Mouse (Mus musculus) liver, adult 2 months (tissue): ENCODE measurements around the gene Col8a2. TPM values are rescaled to one million over a fixed set of nuclear protein-coding genes. Genes with fewer than 3 reads are reported as not detected.

Experiments
- DNase-seq: peaks from one replicate; pipeline ENCODE4 v3.0.0-alpha.2; 2011; ENCODE audit warnings: low read depth, low spot score; ENCODE audit errors: extremely low read depth
- H3K27ac ChIP-seq: fragments of 200-500 bp; replicated peaks from 2 replicates; pipeline ENCODE4 v1.5.1; 2012; ENCODE audit warnings: low read depth, mild to moderate bottlenecking, control low read depth, inconsistent platforms, low read length; ENCODE audit not compliant: insufficient read depth
- H3K27me3 ChIP-seq: fragments of 200-500 bp; 2 replicates; pipeline ENCODE4 v1.6.1; 2012; ENCODE audit warnings: mild to moderate bottlenecking, moderate library complexity, low read length, inconsistent platforms; ENCODE audit not compliant: control insufficient read depth, insufficient read depth
- H3K36me3 ChIP-seq: fragments of 200-500 bp; 2 replicates; pipeline ENCODE4 v1.6.1; 2012; ENCODE audit warnings: low read length, inconsistent platforms; ENCODE audit not compliant: control insufficient read depth, insufficient read depth
- H3K4me1 ChIP-seq: fragments of 200-500 bp; 2 replicates; pipeline ENCODE4 v1.6.1; 2011; ENCODE audit warnings: low read length; ENCODE audit not compliant: control insufficient read depth, insufficient read depth
- H3K4me3 ChIP-seq: fragments of 200-500 bp; 2 replicates; pipeline ENCODE4 v1.5.1; 2011; ENCODE audit warnings: low read depth, mild to moderate bottlenecking, control low read depth, low read length, moderate library complexity; ENCODE audit not compliant: insufficient read depth
- H3K79me2 ChIP-seq: fragments of 200-500 bp; 2 replicates; pipeline ENCODE4 v1.6.1; 2012; ENCODE audit warnings: inconsistent platforms, mild to moderate bottlenecking, low read length, moderate library complexity; ENCODE audit not compliant: control insufficient read depth, insufficient read depth
- H3K9ac ChIP-seq: fragments of 200-500 bp; 2 replicates; pipeline ENCODE4 v1.6.1; 2012; ENCODE audit warnings: low read depth, mild to moderate bottlenecking, control low read depth, inconsistent platforms, low read length
- CTCF ChIP-seq: fragments of 200-500 bp; IDR thresholded peaks from 2 replicates; pipeline ENCODE4 v1.5.1; 2011; ENCODE audit warnings: low read depth, low read length, control low read depth
- POLR2A ChIP-seq: fragments of 200-500 bp; IDR thresholded peaks from 2 replicates; pipeline ENCODE4 v1.6.1; 2011; ENCODE audit warnings: low read length, control low read depth; ENCODE audit not compliant: insufficient read depth; ENCODE audit errors: extremely low read depth
- WGBS: fragments of 180-500 bp; shearing (Covaris S2); methylation state at CpG from one replicate; pipeline ENCODE4 v1.1.7; 2018; 5-methylcytosine and 5-hydroxymethylcytosine counted together
- polyA plus RNA-seq: library from polyadenylated mRNA; depleted of rRNA; stranded (reverse); fragments of >200 nt; gene quantifications from 2 replicates; pipeline ENCODE4 v1.2.3, GENCODE M21; 2012
- total RNA-seq: library from RNA; depleted of rRNA; stranded (reverse); fragments of >200 nt; gene quantifications from 2 replicates; pipeline ENCODE4 v1.2.3, GENCODE M21; 2014

Gene Col8a2
- total and polyA plus RNA-seq, 2 experiments: 0.09 to 0.17 TPM

- Histone ChIP-seq H3K4me1 (peaks cover 13% of the 10 kb centered on the region; the same call in 1 of the 2 replicates), H3K4me3 (no peak overlapping the region), H3K27ac (no peak overlapping the region), H3K27me3 (no peaks in the 10 kb centered on the region), H3K79me2 (peaks cover 59% of the 10 kb centered on the region), H3K9ac (no peak overlapping the region), H3K36me3 (no peaks in the 10 kb centered on the region)
- no peak for TF ChIP-seq CTCF
- TF ChIP-seq POLR2A: no peak
- 66% methylated on average over 14 of the region's 14 CpGs for WGBS
- DNase-seq: no peak
Observed at GRCm38 (mm10) chr4:126253637-126254272, 32.8 kb upstream of the Col8a2 start.

GRCm38 (mm10) chr4:126254315-126255112, 32.1 kb upstream of the Col8a2 start:
- DNase-seq: peak; percentile 33
- peak overlapping the region; percentile 84 for H3K4me3 ChIP-seq
- peaks cover 12% of the 10 kb centered on the region; the same call in 1 of the 2 replicates for H3K4me1 ChIP-seq
- H3K36me3 ChIP-seq: no peaks in the 10 kb centered on the region
- H3K79me2 ChIP-seq: peaks cover 57% of the 10 kb centered on the region
- H3K9ac ChIP-seq: peak overlapping the region; percentile 79
- H3K27me3 ChIP-seq: no peaks in the 10 kb centered on the region
- WGBS: 29% methylated on average over 9 of the region's 9 CpGs
- TF ChIP-seq POLR2A (no peak), CTCF (no peak)
- no peak overlapping the region for H3K27ac ChIP-seq

- no peaks in the 10 kb centered on the region for H3K36me3 ChIP-seq
- H3K4me1 ChIP-seq: peaks cover 10% of the 10 kb centered on the region; the same call in 1 of the 2 replicates
- no peak for DNase-seq
- H3K79me2 ChIP-seq: peaks cover 50% of the 10 kb centered on the region
- under 1% methylated on average over 50 of the region's 50 CpGs for WGBS
- peak overlapping the region; percentile 84 for H3K4me3 ChIP-seq
- peak overlapping the region; percentile 80 for H3K27ac ChIP-seq
- TF ChIP-seq CTCF (no peak), POLR2A (no peak)
- no peaks in the 10 kb centered on the region for H3K27me3 ChIP-seq
- peak overlapping the region; percentile 79 for H3K9ac ChIP-seq
Observed at GRCm38 (mm10) chr4:126255113-126256001, 31.2 kb upstream of the Col8a2 start.

- WGBS: under 1% methylated on average over 53 of the region's 59 CpGs
- peak; percentile 56 for DNase-seq
- TF ChIP-seq CTCF (no peak), POLR2A (peak; percentile 98)
- Histone ChIP-seq H3K79me2 (peaks cover 44% of the 10 kb centered on the region), H3K27ac (peak within 1 kb of the TSS; percentile 94), H3K9ac (peak within 1 kb of the TSS; percentile 79), H3K27me3 (no peaks in the 10 kb centered on the region), H3K36me3 (no peaks in the 10 kb centered on the region), H3K4me3 (peak within 1 kb of the TSS; percentile 84), H3K4me1 (peaks cover 14% of the 10 kb centered on the region)
Observed at GRCm38 (mm10) chr4:126256131-126256791, 30.3 kb upstream of the Col8a2 start, which contains the start of gene Map7d1. Map7d1 (minus strand) TSS chr4:126256343.
